Mouse (Mus musculus) liver, postnatal 0 days (tissue): ENCODE measurements around the gene Chd2. TPM values are rescaled to one million over a fixed set of nuclear protein-coding genes. Genes with fewer than 3 reads are reported as not detected.

Source experiments
- ATAC-seq: fragments of 200-750 bp; cut with Nextera tagmentation; 2 replicates; pipeline ENCODE4 v1.8.0; 2017; ENCODE audit warnings: mild to moderate bottlenecking, moderate library complexity
- DNase-seq: peaks from one replicate; pipeline ENCODE4 v3.0.0-alpha.2; 2016
- H3K27ac ChIP-seq: fragments of 300-500 bp; sonication (generic); 2 replicates; pipeline ENCODE4 v1.5.1; 2014; ENCODE audit warnings: antibody characterized with exemption, moderate library complexity, mild to moderate bottlenecking, low read depth
- H3K27me3 ChIP-seq: fragments of 300-500 bp; sonication (generic); 2 replicates; pipeline ENCODE4 v1.6.1; 2014; ENCODE audit warnings: low read length, control low read depth, mixed read lengths; ENCODE audit not compliant: insufficient read depth
- H3K36me3 ChIP-seq: fragments of 300-500 bp; sonication (generic); replicated peaks from 2 replicates; pipeline ENCODE4 v1.6.1; 2014; ENCODE audit warnings: mild to moderate bottlenecking, control low read depth, low read length, moderate library complexity, mixed read lengths; ENCODE audit not compliant: insufficient read depth
- H3K4me1 ChIP-seq: fragments of 300-500 bp; sonication (generic); 2 replicates; pipeline ENCODE4 v1.6.1; 2014; ENCODE audit warnings: antibody characterized with exemption, mild to moderate bottlenecking, control low read depth; ENCODE audit not compliant: insufficient read depth
- H3K4me2 ChIP-seq: fragments of 300-500 bp; sonication (generic); 2 replicates; pipeline ENCODE4 v1.6.1; 2014; ENCODE audit warnings: low read depth, mild to moderate bottlenecking, low read length, moderate library complexity, mixed read lengths
- H3K4me3 ChIP-seq: fragments of 300-500 bp; sonication (generic); 2 replicates; pipeline ENCODE4 v1.5.1; 2014; ENCODE audit warnings: low read depth, low read length
- H3K9ac ChIP-seq: fragments of 300-500 bp; sonication (generic); replicated peaks from 2 replicates; pipeline ENCODE4 v1.6.1; 2014; ENCODE audit warnings: mild to moderate bottlenecking, moderate library complexity
- H3K9me3 ChIP-seq: fragments of 300-500 bp; sonication (generic); 2 replicates; pipeline ENCODE4 v1.6.1; 2016; ENCODE audit warnings: mild to moderate bottlenecking, control low read depth, low read length, mixed read lengths
- CTCF ChIP-seq: sonication (generic); IDR thresholded peaks from 2 replicates; pipeline ENCODE4 v1.5.1; 2016; ENCODE audit warnings: antibody characterized with exemption, low read depth
- EP300 ChIP-seq: IDR thresholded peaks from 2 replicates; pipeline ENCODE4 v1.6.1; 2016; ENCODE audit warnings: antibody characterized with exemption, low read depth, mild to moderate bottlenecking
- WGBS: fragments of 180-500 bp; shearing (Covaris S2); extraction: QIAGEN DNeasy Blood & Tissue Kit; methylation state at CpG from one replicate; pipeline ENCODE4 v1.1.7; 2014; ENCODE audit not compliant: insufficient replicate concordance; 5-methylcytosine and 5-hydroxymethylcytosine counted together
- polyA plus RNA-seq: library from polyadenylated mRNA; unstranded; fragments of >200 nt; fragmentation: Nextera tagmentation; extraction: Ambion mirVana; gene quantifications from 2 replicates; pipeline ENCODE4 v1.2.1, GENCODE M21; 2015

Gene Chd2
- polyA plus RNA-seq, 1 experiment from 2014 or later = 17.2 TPM

GRCm38 (mm10) chr7:73393307-73394012 lies 148.2 kb downstream of the Chd2 start:
- 58% methylated on average over 9 of the region's 9 CpGs for WGBS
- peaks cover 8% of the 10 kb centered on the region; the same call in 1 of the 2 replicates for H3K4me1 ChIP-seq
- H3K9me3 ChIP-seq = no peaks in the 10 kb centered on the region
- no peaks in the 10 kb centered on the region for H3K36me3 ChIP-seq
- DNase-seq (no peak), ATAC-seq (no peak)
- no peak for TF ChIP-seq EP300
- TF ChIP-seq CTCF = no peak
- no peak overlapping the region for H3K4me3 ChIP-seq
- H3K9ac ChIP-seq = no peak overlapping the region
- H3K27me3 ChIP-seq = peaks cover 63% of the 10 kb centered on the region
- no peak overlapping the region for H3K4me2 ChIP-seq
- no peak overlapping the region for H3K27ac ChIP-seq

GRCm38 (mm10) chr7:73392359-73392758 lies 149.3 kb downstream of the Chd2 start:
- WGBS = 4% methylated on average over 9 of the region's 9 CpGs
- 0 out of 2 replicates have a peak, but pooled peaks cover 5% of the 10 kb centered on the region for H3K4me1 ChIP-seq
- peaks cover 64% of the 10 kb centered on the region for H3K27me3 ChIP-seq
- TF ChIP-seq EP300 = no peak
- DNase-seq = no peak
- peak overlapping the region; percentile 73 for H3K4me2 ChIP-seq
- H3K27ac ChIP-seq = no peak overlapping the region
- no peak for ATAC-seq
- no peaks in the 10 kb centered on the region for H3K9me3 ChIP-seq
- H3K9ac ChIP-seq = no peak overlapping the region
- no peaks in the 10 kb centered on the region for H3K36me3 ChIP-seq
- peak overlapping the region; percentile 43 for H3K4me3 ChIP-seq

GRCm38 (mm10) chr7:73391518-73392321 lies 149.9 kb downstream of the Chd2 start:
- Histone ChIP-seq H3K4me2 (peak overlapping the region; percentile 73), H3K4me3 (peak overlapping the region; percentile 43), H3K4me1 (0 out of 2 replicates have a peak, but pooled peaks cover 5% of the 10 kb centered on the region), H3K36me3 (no peaks in the 10 kb centered on the region), H3K9ac (peak overlapping the region; percentile 41; the same call in 1 of the 2 replicates), H3K9me3 (no peaks in the 10 kb centered on the region), H3K27me3 (peaks cover 62% of the 10 kb centered on the region), H3K27ac (0 out of 2 replicates have a peak overlapping the region, but pooled peaks have one; percentile 16)
- TF ChIP-seq CTCF (no peak), EP300 (no peak)
- ATAC-seq = 0 out of 2 replicates have a peak, but pooled peaks have one; percentile 2
- 2% methylated on average over 39 of the region's 39 CpGs for WGBS
- DNase-seq = no peak

GRCm38 (mm10) chr7:73391002-73391517 lies 150.6 kb downstream of the Chd2 start:
- Histone ChIP-seq H3K27ac (0 out of 2 replicates have a peak overlapping the region, but pooled peaks have one; percentile 16), H3K9me3 (no peaks in the 10 kb centered on the region), H3K36me3 (no peaks in the 10 kb centered on the region), H3K4me2 (peak overlapping the region; percentile 73), H3K9ac (0 out of 2 replicates have a peak overlapping the region, but pooled peaks have one; percentile 41), H3K4me1 (0 out of 2 replicates have a peak, but pooled peaks cover 5% of the 10 kb centered on the region), H3K4me3 (peak overlapping the region; percentile 43), H3K27me3 (peaks cover 59% of the 10 kb centered on the region)
- DNase-seq (peak; percentile 78), ATAC-seq (peak; percentile 90)
- 2% methylated on average over 26 of the region's 42 CpGs for WGBS
- no peak for TF ChIP-seq EP300
- no peak for TF ChIP-seq CTCF

GRCm38 (mm10) chr7:73390426-73391001 lies 151.1 kb downstream of the Chd2 start:
- peak overlapping the region; percentile 43 for H3K4me3 ChIP-seq
- peak overlapping the region; percentile 73 for H3K4me2 ChIP-seq
- H3K9ac ChIP-seq = no peak overlapping the region
- H3K9me3 ChIP-seq = no peaks in the 10 kb centered on the region
- H3K27me3 ChIP-seq = peaks cover 59% of the 10 kb centered on the region
- ATAC-seq (no peak; the same call in 1 of the 2 replicates), DNase-seq (no peak)
- WGBS = 7% methylated on average over 18 of the region's 18 CpGs
- no peak overlapping the region for H3K27ac ChIP-seq
- no peak for TF ChIP-seq EP300
- no peak for TF ChIP-seq CTCF
- H3K4me1 ChIP-seq = 0 out of 2 replicates have a peak, but pooled peaks cover 5% of the 10 kb centered on the region
- no peaks in the 10 kb centered on the region for H3K36me3 ChIP-seq
